Mouse (Mus musculus) myocyte (in vitro differentiated cells): ENCODE measurements around the gene Kif1bp.

Experiments
- E2F4 ChIP-seq: IDR thresholded peaks from one replicate; pipeline ENCODE4 v1.6.1; 2011; ENCODE audit warnings: mild to moderate bottlenecking, control low read depth, moderate library complexity; ENCODE audit not compliant: insufficient read depth
- MAX ChIP-seq: IDR thresholded peaks from one replicate; pipeline ENCODE4 v1.6.1; 2011; ENCODE audit warnings: low read depth, mild to moderate bottlenecking, control low read depth
- MYOD1 ChIP-seq, 3 experiments: IDR thresholded peaks; one replicate each; pipeline ENCODE4 v1.6.1; 2011; ENCODE audit warnings: control low read depth in 2 of 3, low read depth in 2 of 3, mild to moderate bottlenecking in 2 of 3, moderate library complexity in 1 of 3; ENCODE audit not compliant: insufficient read length in 2 of 3, control insufficient read depth in 1 of 3
- MYOG ChIP-seq, 3 experiments: IDR thresholded peaks; one replicate each; pipeline ENCODE4 v1.6.1; 2011; ENCODE audit warnings: control low read depth in 2 of 3, low read depth in 2 of 3, mild to moderate bottlenecking in 2 of 3; ENCODE audit not compliant: insufficient read length in 2 of 3, control insufficient read depth in 1 of 3, insufficient read depth in 1 of 3
- POLR2A ChIP-seq: IDR thresholded peaks from one replicate; pipeline ENCODE4 v1.6.1; 2011; ENCODE audit warnings: low read depth, mild to moderate bottlenecking, control low read depth, moderate library complexity; ENCODE audit not compliant: insufficient read length
- POLR2AphosphoS2 ChIP-seq: IDR thresholded peaks from one replicate; pipeline ENCODE4 v1.6.1; 2011; ENCODE audit warnings: low read depth, control low read depth; ENCODE audit not compliant: insufficient read length
- REST ChIP-seq: IDR thresholded peaks from one replicate; pipeline ENCODE4 v1.6.1; 2011; ENCODE audit warnings: mild to moderate bottlenecking, control low read depth, moderate library complexity; ENCODE audit not compliant: insufficient read depth, insufficient read length
- SRF ChIP-seq: IDR thresholded peaks from one replicate; pipeline ENCODE4 v1.6.1; 2011; ENCODE audit warnings: low read depth; ENCODE audit not compliant: control insufficient read depth, insufficient read length
- USF1 ChIP-seq: IDR thresholded peaks from one replicate; pipeline ENCODE4 v1.6.1; 2011; ENCODE audit warnings: low read depth, mild to moderate bottlenecking, control low read depth, moderate library complexity

DNA sequence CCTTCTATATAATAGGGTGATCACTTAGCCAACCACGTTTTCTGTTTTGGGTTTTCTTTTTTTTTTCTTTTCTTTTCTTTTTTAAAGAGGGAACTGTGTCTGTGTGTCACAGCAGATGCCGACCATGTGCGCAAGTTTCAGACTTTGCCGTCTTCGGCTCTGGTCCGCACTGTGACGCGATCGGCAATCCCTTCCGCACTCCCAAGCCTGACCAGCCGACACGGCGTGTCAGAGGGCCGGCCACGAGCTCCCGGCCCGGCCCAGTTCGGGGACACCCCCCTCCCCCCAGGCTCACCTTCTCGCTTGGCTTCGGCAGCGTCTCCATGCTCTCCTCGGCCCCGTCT lies 23.5 kb upstream of the Kif1bp start:
- TF ChIP-seq SRF (no peak), MYOD1 (IDR thresholded peaks at IDR 0.05; ENCODE audit: control insufficient read depth in 1 of 3, insufficient read length in 2 of 3, low read depth in 2 of 3) (no peak), POLR2AphosphoS2 (no peak), E2F4 (no peak), POLR2A (no peak), MYOG (IDR thresholded peaks at IDR 0.05; ENCODE audit: control insufficient read depth in 1 of 3, insufficient read depth in 1 of 3, insufficient read length in 2 of 3, low read depth in 2 of 3) (no peak), USF1 (no peak), REST (no peak), MAX (no peak)
